Mouse (Mus musculus): ENCODE measurements at regions not wholly inside any gene's neighbourhood (a gene's known extent, or its start where the extent isn't known, plus 50 kb on each side); places are given as distances from the start of the nearest gene placed in this dataset.

- 89% methylated on average over 14 of the region's 14 CpGs for WGBS
- no peak for DNase-seq (ENCODE audit: low read depth, low spot score)
Observed at GRCm38 (mm10) chr12:107713191-107713590, 224.8 kb downstream of the 3110018I06Rik start.

- WGBS, result 90% methylated on average over 2 of the region's 2 CpGs
- DNase-seq (ENCODE audit: low read depth, low spot score), result no peak
Observed at GRCm38 (mm10) chr12:107714846-107715245, 226.4 kb downstream of the 3110018I06Rik start.

- 46% methylated on average over 6 of the region's 6 CpGs for whole genome bisulfite sequencing
- DNase-seq (ENCODE audit: low read depth, low spot score), result no peak
Observed at GRCm38 (mm10) chr12:107715871-107716270, 227.4 kb downstream of the 3110018I06Rik start.

GRCm38 (mm10) chr12:107720941-107721340 is 232.5 kb downstream of the 3110018I06Rik start:
- no peak for DNase-seq (ENCODE audit: low read depth, low spot score)
- WGBS, result 73% methylated on average over 6 of the region's 6 CpGs

- DNase-seq (ENCODE audit: low read depth, low spot score), result no peak
- WGBS, result 83% methylated on average over 9 of the region's 9 CpGs
Observed at GRCm38 (mm10) chr12:107723062-107723859, 234.8 kb downstream of the 3110018I06Rik start.

- 73% methylated on average over 14 of the region's 14 CpGs for WGBS
- DNase-seq (ENCODE audit: low read depth, low spot score), result no peak
Observed at GRCm38 (mm10) chr12:107723860-107724320, 235.5 kb downstream of the 3110018I06Rik start.

- DNase-seq (ENCODE audit: low read depth, low spot score), result no peak
- 65% methylated on average over 8 of the region's 8 CpGs for WGBS
Observed at GRCm38 (mm10) chr12:107724467-107724866, 236.0 kb downstream of the 3110018I06Rik start.

- 58% methylated on average over 6 of the region's 6 CpGs for WGBS
- no peak for DNase-seq (ENCODE audit: low read depth, low spot score)
Observed at GRCm38 (mm10) chr12:107728865-107729264, 240.4 kb downstream of the 3110018I06Rik start.

GRCm38 (mm10) chr12:107729301-107729700 is 240.9 kb downstream of the 3110018I06Rik start:
- no peak for DNase-seq (ENCODE audit: low read depth, low spot score)
- WGBS, result 53% methylated on average over 11 of the region's 11 CpGs

- 60% methylated on average over 4 of the region's 4 CpGs for WGBS
- no peak for DNase-seq (ENCODE audit: low read depth, low spot score)
Observed at GRCm38 (mm10) chr12:107730940-107731339, 242.5 kb downstream of the 3110018I06Rik start.

- no peak for DNase-seq (ENCODE audit: low read depth, low spot score)
- 88% methylated on average over 6 of the region's 6 CpGs for WGBS
Observed at GRCm38 (mm10) chr12:107734536-107734935, 246.1 kb downstream of the 3110018I06Rik start.

- WGBS, result 85% methylated on average over 13 of the region's 13 CpGs
Observed at GRCm38 (mm10) chr12:107742641-107743040, 254.2 kb downstream of the 3110018I06Rik start.

GRCm38 (mm10) chr12:107744822-107745221 is 256.4 kb downstream of the 3110018I06Rik start:
- DNase-seq (ENCODE audit: low read depth, low spot score), result no peak
- 85% methylated on average over 8 of the region's 8 CpGs for WGBS

More at GRCm38 (mm10) chr12:107742641-107743040, 254.2 kb downstream of the 3110018I06Rik start:
- DNase-seq (ENCODE audit: low read depth, low spot score), result no peak

- DNase-seq (ENCODE audit: low read depth, low spot score), result no peak
- WGBS, result 77% methylated on average over 18 of the region's 18 CpGs
Observed at GRCm38 (mm10) chr12:107748481-107749380, 254.7 kb downstream of the Bcl11b start.

- no peak for DNase-seq (ENCODE audit: low read depth, low spot score)
- 80% methylated on average over 11 of the region's 11 CpGs for WGBS
Observed at GRCm38 (mm10) chr12:107749381-107750085, 253.9 kb downstream of the Bcl11b start.

GRCm38 (mm10) chr12:107750285-107750927 is 253.0 kb downstream of the Bcl11b start:
- no peak for DNase-seq (ENCODE audit: low read depth, low spot score)
- WGBS, result 71% methylated on average over 8 of the region's 8 CpGs

GRCm38 (mm10) chr12:107752126-107752525 is 251.3 kb downstream of the Bcl11b start:
- WGBS, result 52% methylated on average over 7 of the region's 7 CpGs
- DNase-seq (ENCODE audit: low read depth, low spot score), result no peak

GRCm38 (mm10) chr12:107752587-107752986 is 250.8 kb downstream of the Bcl11b start:
- WGBS, result 23% methylated on average over 8 of the region's 8 CpGs
- DNase-seq (ENCODE audit: low read depth, low spot score), result no peak

- no peak for DNase-seq (ENCODE audit: low read depth, low spot score)
- WGBS, result 47% methylated on average over 8 of the region's 8 CpGs
Observed at GRCm38 (mm10) chr12:107753022-107753421, 250.4 kb downstream of the Bcl11b start.

Measured in large intestine, adult 2 months (tissue).